Mouse (Mus musculus) testis, adult 2 months (tissue): ENCODE results near the gene Adh1.

Source experiments
- CTCF ChIP-seq: fragments of 200-500 bp; IDR thresholded peaks from 2 replicates; pipeline ENCODE4 v1.5.1; 2012; ENCODE audit warnings: low read depth, mild to moderate bottlenecking, inconsistent platforms, low read length, moderate library complexity; ENCODE audit not compliant: control insufficient read depth, insufficient read depth, insufficient replicate concordance
- POLR2A ChIP-seq: fragments of 200-500 bp; IDR thresholded peaks from 2 replicates; pipeline ENCODE4 v1.6.1; 2012; ENCODE audit warnings: low read depth, mild to moderate bottlenecking, inconsistent platforms, low read length, moderate library complexity; ENCODE audit not compliant: control insufficient read depth

GRCm38 (mm10) chr3:138231531-138231930, 29.3 kb upstream of the Adh1 start:
- TF ChIP-seq CTCF (no peak), POLR2A (no peak)
